ENCODE assay signal across 8 mouse cellular contexts in genomic region chr11:19014441-19015161, GRCm38 (mm10). TPM values are rescaled to one million over a fixed set of nuclear protein-coding genes. Genes with fewer than 3 reads are reported as not detected.
DNase-seq lines count a peak whose midpoint lies in the region; ATAC-seq and TF ChIP-seq lines count a peak whose summit lies in the region.

No protein-coding gene starts in this region.

- no peak for ATAC-seq in heart, postnatal 0 days (ENCODE audit: insufficient read depth, low read depth)
- no peak for ATAC-seq in liver, embryonic 11.5 days (replicated peaks; ENCODE audit: low FRiP score)
- ATAC-seq in neural tube, embryonic 15.5 days (ENCODE audit: low FRiP score) = no peak

- 0 out of 2 replicates have a peak, but pooled peaks cover 6% of the 10 kb centered on the region for H3K36me3 ChIP-seq in heart, postnatal 0 days (replicated peaks; ENCODE audit: control insufficient read depth, insufficient read depth, low read length)
- H3K36me3 ChIP-seq in liver, embryonic 11.5 days (ENCODE audit: control insufficient read depth, insufficient read depth, low read length) = no peaks in the 10 kb centered on the region
- H3K36me3 ChIP-seq in neural tube, embryonic 15.5 days = no peaks in the 10 kb centered on the region

- H3K27me3 ChIP-seq in heart, postnatal 0 days (ENCODE audit: control insufficient read depth, insufficient read depth, low read length) = no peaks in the 10 kb centered on the region
- no peaks in the 10 kb centered on the region for H3K27me3 ChIP-seq in liver, embryonic 11.5 days (replicated peaks; ENCODE audit: control insufficient read depth, insufficient read depth, low read length)
- H3K27me3 ChIP-seq in neural tube, embryonic 15.5 days (replicated peaks) = no peaks in the 10 kb centered on the region

- H3K4me2 ChIP-seq in heart, postnatal 0 days (ENCODE audit: low read depth, low read length) = peak overlapping the region; percentile 98
- peak overlapping the region; percentile 98 for H3K4me2 ChIP-seq in liver, embryonic 11.5 days
- peak overlapping the region; percentile 87 for H3K4me2 ChIP-seq in neural tube, embryonic 15.5 days

- 4% methylated on average over 35 of the region's 35 CpGs for WGBS in heart, postnatal 0 days
- 2% methylated on average over 35 of the region's 35 CpGs for WGBS in liver, embryonic 11.5 days
- WGBS in neural tube, embryonic 15.5 days = 1% methylated on average over 35 of the region's 35 CpGs

- H3K9me3 ChIP-seq in heart, postnatal 0 days (replicated peaks; ENCODE audit: control insufficient read depth, low read length) = no peaks in the 10 kb centered on the region
- H3K9me3 ChIP-seq in liver, embryonic 11.5 days (ENCODE audit: control insufficient read depth, low read length) = no peaks in the 10 kb centered on the region
- no peaks in the 10 kb centered on the region for H3K9me3 ChIP-seq in neural tube, embryonic 15.5 days (replicated peaks)

- TF ChIP-seq EP300 in heart, postnatal 0 days (IDR thresholded peaks at IDR 0.05; ENCODE audit: low read depth) = no peak

- peak overlapping the region; percentile 83 for H3K27ac ChIP-seq in heart, postnatal 0 days (ENCODE audit: low read depth)
- peak overlapping the region; percentile 82 for H3K27ac ChIP-seq in liver, embryonic 11.5 days (ENCODE audit: low read depth, low read length)
- H3K27ac ChIP-seq in neural tube, embryonic 15.5 days (replicated peaks) = peak overlapping the region; percentile 100

- peak overlapping the region; percentile 73 for H3K4me3 ChIP-seq in heart, postnatal 0 days (ENCODE audit: low read depth, low read length)
- peak overlapping the region; percentile 70 for H3K4me3 ChIP-seq in liver, embryonic 11.5 days (ENCODE audit: low read depth, low read length)
- peak overlapping the region; percentile 73 for H3K4me3 ChIP-seq in neural tube, embryonic 15.5 days (replicated peaks)

- peaks cover 17% of the 10 kb centered on the region for H3K4me1 ChIP-seq in heart, postnatal 0 days (ENCODE audit: control insufficient read depth, insufficient read depth)
- H3K4me1 ChIP-seq in liver, embryonic 11.5 days (replicated peaks; ENCODE audit: control insufficient read depth, insufficient read depth, low read length) = peaks cover 17% of the 10 kb centered on the region
- H3K4me1 ChIP-seq in neural tube, embryonic 15.5 days = peaks cover 29% of the 10 kb centered on the region

- peak overlapping the region; percentile 89 for H3K9ac ChIP-seq in heart, postnatal 0 days (replicated peaks; ENCODE audit: low read depth, low read length)
- peak overlapping the region; percentile 80 for H3K9ac ChIP-seq in liver, embryonic 11.5 days (ENCODE audit: low read depth, low read length)
- peak overlapping the region; percentile 70 for H3K9ac ChIP-seq in neural tube, embryonic 15.5 days (replicated peaks)

- peak; percentile 16 for DNase-seq in right cerebral cortex, postnatal 4 days
- DNase-seq in right cerebral cortex, adult 2 months (ENCODE audit: low spot score in 2 of 2) = no peak
- DNase-seq in embryo, embryonic 11 days = peak; percentile 66
- no peak for DNase-seq in heart, postnatal 0 days (ENCODE audit: low spot score)
- DNase-seq in liver, embryonic 11.5 days (ENCODE audit: low spot score) = peak; percentile 61
- DNase-seq in spleen, postnatal 4 days (ENCODE audit: low spot score in 2 of 2) = no peak
- no peak for DNase-seq in frontal cortex, postnatal 14 days (ENCODE audit: low spot score in 2 of 2)

- no peak for TF ChIP-seq CTCF in heart, postnatal 0 days (IDR thresholded peaks at IDR 0.05; ENCODE audit: low read depth)

RNA-seq across cellular contexts. Expression of gene Meis1, which starts 4.2 kb away (rescaled TPM):
- total RNA-seq in heart, postnatal 0 days (2014; rRNA removed; ENCODE audit: low replicate concordance) = 24.8 and 34.8 TPM in 2 replicates
- 35.4 and 36.5 TPM in 2 replicates for polyA plus RNA-seq in heart, postnatal 0 days (2015; fragmentation: Nextera tagmentation; extraction: Ambion mirVana)
- polyA plus RNA-seq in liver, embryonic 11.5 days (2014; fragmentation: Nextera tagmentation; extraction: Ambion mirVana) = 44.7 and 46.6 TPM in 2 replicates
- polyA plus RNA-seq in neural tube, embryonic 15.5 days (2015; fragmentation: Nextera tagmentation; extraction: Ambion mirVana) = 156 and 166 TPM in 2 replicates

Comparison
In these comparisons a context has a peak if more than half of its experiments do, and no peak if none do; other contexts are left out.
1. DNase-seq: peak in right cerebral cortex, postnatal 4 days (single experiment), embryo, embryonic 11 days (single experiment) and liver, embryonic 11.5 days (single experiment); none in right cerebral cortex, adult 2 months (0 of 2), heart, postnatal 0 days (single experiment), spleen, postnatal 4 days (0 of 2) and frontal cortex, postnatal 14 days (0 of 2).
2. Peak in every context shown above with its lines, with median percentiles within 50 percentile points of each other: H3K27ac ChIP-seq, H3K4me2 ChIP-seq, H3K4me3 ChIP-seq and H3K9ac ChIP-seq.